Mouse (Mus musculus) thymus, adult 2 months (tissue): ENCODE results near the gene Tmem100. TPM values are rescaled to one million over a fixed set of nuclear protein-coding genes. Genes with fewer than 3 reads are reported as not detected.

Experiments
- DNase-seq: peaks from one replicate; pipeline ENCODE4 v3.0.0; 2021
- H3K27ac ChIP-seq: fragments of 200-500 bp; 2 replicates; pipeline ENCODE4 v1.5.1; 2012; ENCODE audit warnings: low read length, control low read depth; ENCODE audit not compliant: control insufficient read depth, insufficient read depth
- H3K27me3 ChIP-seq: fragments of 200-500 bp; 2 replicates; pipeline ENCODE4 v1.6.1; 2012; ENCODE audit warnings: mild to moderate bottlenecking, low read length, moderate library complexity, mixed read lengths; ENCODE audit not compliant: control insufficient read depth, insufficient read depth
- H3K36me3 ChIP-seq: fragments of 200-500 bp; 2 replicates; pipeline ENCODE4 v1.6.1; 2012; ENCODE audit warnings: mild to moderate bottlenecking, low read length, moderate library complexity; ENCODE audit not compliant: control insufficient read depth, insufficient read depth
- H3K4me1 ChIP-seq: fragments of 200-500 bp; replicated peaks from 2 replicates; pipeline ENCODE4 v1.6.1; 2012; ENCODE audit warnings: low read length; ENCODE audit not compliant: control insufficient read depth, insufficient read depth
- H3K4me3 ChIP-seq: fragments of 200-500 bp; 2 replicates; pipeline ENCODE4 v1.5.1; 2012; ENCODE audit warnings: mild to moderate bottlenecking, low read length, control low read depth, moderate library complexity; ENCODE audit not compliant: control insufficient read depth, insufficient read depth
- CTCF ChIP-seq: fragments of 200-500 bp; IDR thresholded peaks from 2 replicates; pipeline ENCODE4 v1.5.1; 2012; ENCODE audit warnings: mild to moderate bottlenecking, control low read depth, low read length, moderate library complexity, borderline replicate concordance; ENCODE audit not compliant: control insufficient read depth, poor library complexity, insufficient read depth; ENCODE audit errors: extremely low read depth
- POLR2A ChIP-seq: fragments of 200-500 bp; IDR thresholded peaks from 2 replicates; pipeline ENCODE4 v1.6.1; 2012; ENCODE audit warnings: mild to moderate bottlenecking, low read length, control low read depth, moderate library complexity; ENCODE audit not compliant: control insufficient read depth, poor library complexity, insufficient read depth; ENCODE audit errors: extremely low read depth
- WGBS: fragments of 180-500 bp; shearing (Covaris S2); methylation state at CpG from one replicate; pipeline ENCODE4 v1.1.7; 2018; 5-methylcytosine and 5-hydroxymethylcytosine counted together
- polyA plus RNA-seq: library from polyadenylated mRNA; depleted of rRNA; stranded (reverse); fragments of >200 nt; gene quantifications from 2 replicates; pipeline ENCODE4 v1.2.3, GENCODE M21; 2012

The Tmem100 gene
- polyA plus RNA-seq, 1 experiment: 1.6 TPM

GRCm38 (mm10) chr11:89991661-89992060, 38.5 kb upstream of the Tmem100 start:
- Histone ChIP-seq H3K36me3 (no peaks in the 10 kb centered on the region), H3K27ac (no peak overlapping the region), H3K4me3 (no peak overlapping the region), H3K27me3 (no peaks in the 10 kb centered on the region), H3K4me1 (0 out of 2 replicates have a peak, but pooled peaks cover 3% of the 10 kb centered on the region)
- no peak for TF ChIP-seq CTCF
- no peak for TF ChIP-seq POLR2A
- no peak for DNase-seq

- WGBS: 96% methylated on average over 2 of the region's 2 CpGs
- Histone ChIP-seq H3K27ac (no peak overlapping the region), H3K4me3 (no peak overlapping the region), H3K27me3 (no peaks in the 10 kb centered on the region), H3K36me3 (no peaks in the 10 kb centered on the region), H3K4me1 (0 out of 2 replicates have a peak, but pooled peaks cover 3% of the 10 kb centered on the region)
- TF ChIP-seq POLR2A (no peak), CTCF (no peak)
- no peak for DNase-seq
Measured at GRCm38 (mm10) chr11:89994706-89995105, 35.4 kb upstream of the Tmem100 start.

- DNase-seq: no peak
- H3K27me3 ChIP-seq: no peaks in the 10 kb centered on the region
- no peak overlapping the region for H3K4me3 ChIP-seq
- no peak overlapping the region for H3K27ac ChIP-seq
- 93% methylated on average over 5 of the region's 5 CpGs for WGBS
- H3K36me3 ChIP-seq: no peaks in the 10 kb centered on the region
- H3K4me1 ChIP-seq: 0 out of 2 replicates have a peak, but pooled peaks cover 3% of the 10 kb centered on the region
- TF ChIP-seq CTCF (no peak), POLR2A (no peak)
Measured at GRCm38 (mm10) chr11:89995596-89995995, 34.6 kb upstream of the Tmem100 start.

- Histone ChIP-seq H3K27me3 (no peaks in the 10 kb centered on the region), H3K27ac (no peak overlapping the region), H3K4me3 (no peak overlapping the region), H3K4me1 (no peaks in the 10 kb centered on the region), H3K36me3 (no peaks in the 10 kb centered on the region)
- no peak for TF ChIP-seq CTCF
- TF ChIP-seq POLR2A: no peak
- DNase-seq: no peak
- WGBS: 93% methylated on average over 4 of the region's 4 CpGs
Measured at GRCm38 (mm10) chr11:89996406-89996805, 33.7 kb upstream of the Tmem100 start.

GRCm38 (mm10) chr11:89996856-89997255, 33.3 kb upstream of the Tmem100 start:
- DNase-seq: no peak
- H3K27ac ChIP-seq: no peak overlapping the region
- H3K4me1 ChIP-seq: no peaks in the 10 kb centered on the region
- H3K27me3 ChIP-seq: no peaks in the 10 kb centered on the region
- 96% methylated on average over 7 of the region's 7 CpGs for WGBS
- TF ChIP-seq POLR2A (no peak), CTCF (no peak)
- H3K4me3 ChIP-seq: no peak overlapping the region
- no peaks in the 10 kb centered on the region for H3K36me3 ChIP-seq

GRCm38 (mm10) chr11:89998996-89999770, 31.0 kb upstream of the Tmem100 start:
- Histone ChIP-seq H3K36me3 (no peaks in the 10 kb centered on the region), H3K4me1 (peaks cover 3% of the 10 kb centered on the region; the same call in 1 of the 2 replicates), H3K4me3 (no peak overlapping the region), H3K27ac (no peak overlapping the region), H3K27me3 (no peaks in the 10 kb centered on the region)
- no peak for DNase-seq
- TF ChIP-seq POLR2A (no peak), CTCF (no peak)
- WGBS: 96% methylated on average over 18 of the region's 18 CpGs
